Mouse (Mus musculus) limb, embryonic 11.5 days (tissue): ENCODE measurements around the gene Cpa2. TPM values are rescaled to one million over a fixed set of nuclear protein-coding genes. Genes with fewer than 3 reads are reported as not detected.

Source experiments
- ATAC-seq: fragments of 200-750 bp; cut with Nextera tagmentation; 2 replicates; pipeline ENCODE4 v1.8.0; 2017; ENCODE audit warnings: low read depth; ENCODE audit not compliant: insufficient number of reproducible peaks, low FRiP score, low TSS enrichment
- DNase-seq: peaks from one replicate; pipeline ENCODE4 v3.0.0-alpha.2; 2015; ENCODE audit warnings: low spot score
- H3K27ac ChIP-seq: fragments of 300-500 bp; sonication (generic); replicated peaks from 2 replicates; pipeline ENCODE4 v1.5.1; 2014; ENCODE audit warnings: low read depth, mild to moderate bottlenecking, low read length
- H3K27me3 ChIP-seq: fragments of 300-500 bp; sonication (generic); 2 replicates; pipeline ENCODE4 v1.6.1; 2014; ENCODE audit warnings: mild to moderate bottlenecking, low read length, mixed read lengths; ENCODE audit not compliant: control insufficient read depth, insufficient read depth
- H3K36me3 ChIP-seq: fragments of 300-500 bp; sonication (generic); 2 replicates; pipeline ENCODE4 v1.6.1; 2014; ENCODE audit warnings: mild to moderate bottlenecking, low read length, moderate library complexity, mixed read lengths; ENCODE audit not compliant: control insufficient read depth, insufficient read depth
- H3K4me1 ChIP-seq: fragments of 300-500 bp; sonication (generic); 2 replicates; pipeline ENCODE4 v1.6.1; 2014; ENCODE audit warnings: low read length, mixed read lengths; ENCODE audit not compliant: control insufficient read depth, insufficient read depth
- H3K4me2 ChIP-seq: fragments of 300-500 bp; sonication (generic); 2 replicates; pipeline ENCODE4 v1.6.1; 2014; ENCODE audit warnings: low read depth, mild to moderate bottlenecking, moderate library complexity; ENCODE audit not compliant: severe bottlenecking
- H3K4me3 ChIP-seq: fragments of 300-500 bp; sonication (generic); 2 replicates; pipeline ENCODE4 v1.5.1; 2014; ENCODE audit warnings: low read depth, low read length
- H3K9ac ChIP-seq: fragments of 300-500 bp; sonication (generic); 2 replicates; pipeline ENCODE4 v1.6.1; 2014; ENCODE audit warnings: mild to moderate bottlenecking, low read length
- H3K9me3 ChIP-seq: fragments of 300-500 bp; sonication (generic); 2 replicates; pipeline ENCODE4 v1.6.1; 2016; ENCODE audit warnings: low read length; ENCODE audit not compliant: control insufficient read depth
- WGBS: fragments of 180-500 bp; shearing (Covaris S2); extraction: QIAGEN DNeasy Blood & Tissue Kit; methylation state at CpG from one replicate; pipeline ENCODE4 v1.1.7; 2014; 5-methylcytosine and 5-hydroxymethylcytosine counted together
- polyA plus RNA-seq: library from polyadenylated mRNA; unstranded; fragments of >200 nt; fragmentation: Nextera tagmentation; extraction: Ambion mirVana; gene quantifications from 2 replicates; pipeline ENCODE4 v1.2.1, GENCODE M21; 2014

The Cpa2 gene
- polyA plus RNA-seq, 1 experiment from 2014 or later: 89.6 TPM

DNA sequence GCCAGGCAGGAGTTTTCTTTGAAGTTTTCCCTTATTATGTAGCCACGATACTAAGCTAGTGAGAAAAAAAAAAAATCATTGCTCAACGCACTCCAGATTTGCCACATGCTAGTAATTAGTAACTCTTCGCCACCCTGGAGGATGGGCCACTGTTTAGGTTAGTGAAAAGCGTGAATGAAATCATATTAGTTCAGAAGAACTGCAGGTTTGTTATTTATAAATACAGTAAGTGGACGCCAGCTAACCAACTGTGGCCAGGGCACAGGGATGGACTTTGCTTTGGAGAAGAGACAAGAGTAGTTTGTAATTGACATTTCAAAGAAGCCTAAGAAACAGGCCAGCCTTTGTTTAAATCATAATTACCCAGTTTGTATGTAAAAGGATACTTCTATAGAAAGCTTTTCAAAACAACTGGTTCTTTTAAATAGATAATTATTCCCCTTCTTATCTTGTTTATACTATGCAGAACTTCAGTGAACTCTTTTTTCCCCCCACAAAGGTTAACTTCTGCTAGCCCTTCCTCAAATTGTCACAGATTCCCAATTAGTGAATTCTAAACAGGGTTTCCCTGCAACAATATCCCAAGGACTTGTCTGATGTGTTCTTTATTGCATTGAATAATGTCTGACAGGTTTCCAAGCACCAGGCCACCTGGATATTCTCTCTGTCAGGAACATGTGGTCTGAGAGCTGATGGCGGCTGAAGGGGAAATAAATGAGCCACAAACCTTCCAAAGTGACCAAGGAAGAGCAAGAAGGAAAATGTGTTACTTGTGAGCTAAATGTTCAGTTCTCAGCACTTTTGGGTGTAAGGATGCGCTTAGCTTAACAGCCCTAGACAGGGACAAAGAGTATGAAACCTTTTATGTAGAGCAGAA, 15.7 kb upstream of the Cpa2 start:
- Histone ChIP-seq H3K27me3 (no peaks in the 10 kb centered on the region), H3K9ac (peak overlapping the region; percentile 40), H3K4me1 (peaks cover 38% of the 10 kb centered on the region), H3K27ac (peak overlapping the region; percentile 95), H3K4me3 (no peak overlapping the region), H3K9me3 (0 out of 2 replicates have a peak, but pooled peaks cover 2% of the 10 kb centered on the region), H3K36me3 (no peaks in the 10 kb centered on the region), H3K4me2 (peak overlapping the region; percentile 20; the same call in 1 of the 2 replicates)
- ATAC-seq (no peak), DNase-seq (peak; percentile 75)
- 14% methylated on average over 7 of the region's 7 CpGs for WGBS

GRCm38 (mm10) chr6:30526586-30527515, 14.5 kb upstream of the Cpa2 start:
- peak overlapping the region; percentile 95 for H3K27ac ChIP-seq
- no peak overlapping the region for H3K4me3 ChIP-seq
- H3K9ac ChIP-seq: peak overlapping the region; percentile 40
- H3K36me3 ChIP-seq: no peaks in the 10 kb centered on the region
- peaks cover 38% of the 10 kb centered on the region for H3K4me1 ChIP-seq
- WGBS: 4% methylated on average over 19 of the region's 19 CpGs
- ATAC-seq (peak; percentile 70), DNase-seq (peak; percentile 85)
- H3K9me3 ChIP-seq: no peaks in the 10 kb centered on the region
- H3K27me3 ChIP-seq: no peaks in the 10 kb centered on the region
- no peak overlapping the region; the same call in 1 of the 2 replicates for H3K4me2 ChIP-seq

DNA sequence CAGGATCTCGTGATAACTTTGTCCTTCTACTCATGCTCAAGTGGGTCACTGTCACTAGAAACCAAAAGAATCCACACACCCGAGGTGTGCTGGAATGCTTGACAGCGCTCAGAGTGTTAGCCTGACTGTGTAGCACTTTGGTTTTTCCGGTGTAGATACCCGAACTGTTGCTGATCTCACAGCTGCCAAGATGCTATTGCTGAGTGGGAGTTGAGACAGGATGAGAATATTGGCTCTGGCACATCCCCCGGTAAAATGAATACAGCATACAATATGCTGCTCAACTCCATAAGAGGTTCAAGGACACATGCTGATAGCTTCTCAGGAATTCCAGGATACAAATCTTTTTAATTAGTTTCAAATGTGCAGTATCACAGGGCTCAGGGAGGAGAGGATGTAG, 12.6 kb upstream of the Cpa2 start:
- H3K27ac ChIP-seq: peak overlapping the region; percentile 83
- no peaks in the 10 kb centered on the region for H3K27me3 ChIP-seq
- H3K4me1 ChIP-seq: peaks cover 38% of the 10 kb centered on the region
- DNase-seq: peak; percentile 29
- H3K36me3 ChIP-seq: no peaks in the 10 kb centered on the region
- H3K4me3 ChIP-seq: no peak overlapping the region
- WGBS: 26% methylated on average over 6 of the region's 6 CpGs
- no peak overlapping the region for H3K4me2 ChIP-seq
- no peaks in the 10 kb centered on the region for H3K9me3 ChIP-seq
- no peak overlapping the region for H3K9ac ChIP-seq
- ATAC-seq: no peak

GRCm38 (mm10) chr6:30535340-30535739, 6.0 kb upstream of the Cpa2 start:
- H3K36me3 ChIP-seq: no peaks in the 10 kb centered on the region
- DNase-seq: peak; percentile 71
- 32% methylated on average over 3 of the region's 3 CpGs for WGBS

GRCm38 (mm10) chr6:30538240-30538639, 3.1 kb upstream of the Cpa2 start:
- H3K27me3 ChIP-seq: no peaks in the 10 kb centered on the region
- WGBS: 12% methylated on average over 10 of the region's 10 CpGs
- no peak overlapping the region for H3K4me3 ChIP-seq
- ATAC-seq (no peak), DNase-seq (peak; percentile 55)
- H3K4me2 ChIP-seq: no peak overlapping the region
- peak overlapping the region; percentile 88 for H3K27ac ChIP-seq
- no peaks in the 10 kb centered on the region for H3K36me3 ChIP-seq
- H3K9me3 ChIP-seq: no peaks in the 10 kb centered on the region
- H3K4me1 ChIP-seq: peaks cover 29% of the 10 kb centered on the region
- no peak overlapping the region for H3K9ac ChIP-seq

More at GRCm38 (mm10) chr6:30535340-30535739, 6.0 kb upstream of the Cpa2 start:
- H3K4me2 ChIP-seq: no peak overlapping the region
- no peak overlapping the region for H3K4me3 ChIP-seq
- no peaks in the 10 kb centered on the region for H3K9me3 ChIP-seq
- no peaks in the 10 kb centered on the region for H3K27me3 ChIP-seq
- peaks cover 7% of the 10 kb centered on the region; the same call in 1 of the 2 replicates for H3K4me1 ChIP-seq
- H3K27ac ChIP-seq: no peak overlapping the region
- no peak overlapping the region for H3K9ac ChIP-seq
- no peak for ATAC-seq

DNA sequence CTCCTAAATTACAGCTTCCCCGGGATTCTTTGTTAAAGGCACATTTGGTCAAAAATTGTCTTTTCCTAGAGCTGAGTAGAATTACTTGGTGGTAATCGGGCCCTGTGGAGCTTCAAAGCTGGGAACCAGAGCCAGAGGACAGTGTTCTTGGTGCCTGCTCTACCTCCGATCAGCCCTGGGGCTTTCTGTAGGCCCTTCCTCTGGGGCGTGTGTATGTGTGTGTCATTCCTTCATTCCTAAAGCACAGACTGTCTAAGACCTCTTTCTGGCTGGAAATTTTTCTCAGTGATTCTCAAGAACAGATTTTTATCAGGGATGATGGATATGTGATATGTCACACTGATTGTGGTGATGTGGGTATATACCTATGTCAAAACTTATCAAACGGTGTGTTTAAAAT, 2.6 kb upstream of the Cpa2 start:
- ATAC-seq (no peak), DNase-seq (no peak)
- Histone ChIP-seq H3K4me2 (no peak overlapping the region), H3K9ac (peak overlapping the region; percentile 45; the same call in 1 of the 2 replicates), H3K27ac (peak overlapping the region; percentile 88), H3K27me3 (no peaks in the 10 kb centered on the region), H3K9me3 (no peaks in the 10 kb centered on the region), H3K36me3 (no peaks in the 10 kb centered on the region), H3K4me1 (peaks cover 34% of the 10 kb centered on the region), H3K4me3 (no peak overlapping the region)
- 43% methylated on average over 5 of the region's 5 CpGs for WGBS

- no peak for DNase-seq
- Histone ChIP-seq H3K9me3 (no peaks in the 10 kb centered on the region), H3K36me3 (no peaks in the 10 kb centered on the region), H3K4me2 (no peak overlapping the region), H3K27ac (peak overlapping the region; percentile 96), H3K27me3 (no peaks in the 10 kb centered on the region), H3K4me3 (no peak overlapping the region), H3K4me1 (peaks cover 63% of the 10 kb centered on the region), H3K9ac (no peak overlapping the region; the same call in 1 of the 2 replicates)
- WGBS: 26% methylated on average over 6 of the region's 6 CpGs
- ATAC-seq: no peak
Measured at GRCm38 (mm10) chr6:30542277-30542676, 895 bp downstream of the Cpa2 start.

DNA sequence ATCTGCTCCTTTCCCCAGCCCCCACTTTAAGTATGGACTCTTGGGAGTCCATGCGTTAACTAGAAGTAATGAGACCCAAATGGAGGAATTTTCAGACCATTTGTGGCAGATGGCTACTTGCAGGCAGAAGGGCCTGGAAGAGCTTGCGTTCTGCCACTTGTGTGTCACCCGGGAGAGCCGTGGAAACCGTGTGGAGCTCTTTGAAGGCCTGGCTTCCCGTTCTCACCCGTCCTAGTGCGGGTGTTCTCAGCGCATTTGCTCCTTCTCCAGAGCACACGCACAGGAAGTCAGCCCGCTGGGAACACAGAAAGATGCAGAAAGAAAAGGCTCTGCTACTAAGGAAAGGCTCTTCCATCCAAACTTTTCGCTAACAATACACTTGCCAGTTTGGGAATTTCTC, 1.7 kb downstream of the Cpa2 start:
- no peaks in the 10 kb centered on the region for H3K36me3 ChIP-seq
- no peaks in the 10 kb centered on the region for H3K27me3 ChIP-seq
- WGBS: 10% methylated on average over 12 of the region's 12 CpGs
- no peaks in the 10 kb centered on the region for H3K9me3 ChIP-seq
- peak overlapping the region; percentile 31; the same call in 1 of the 2 replicates for H3K9ac ChIP-seq
- 0 out of 2 replicates have a peak overlapping the region, but pooled peaks have one; percentile 44 for H3K4me2 ChIP-seq
- ATAC-seq (no peak), DNase-seq (peak; percentile 64)
- peak overlapping the region; percentile 96 for H3K27ac ChIP-seq
- peaks cover 64% of the 10 kb centered on the region for H3K4me1 ChIP-seq
- no peak overlapping the region for H3K4me3 ChIP-seq
